Mouse (Mus musculus): ENCODE measurements around the gene Ppp1r14c.

GRCm38 (mm10) chr10:3414813-3415212 lies 49.0 kb downstream of the Ppp1r14c start:
- TF ChIP-seq CTCF (IDR thresholded peaks at IDR 0.05; ENCODE audit: low read depth, low read length) (no peak), POLR2A (IDR thresholded peaks at IDR 0.05; ENCODE audit: extremely low read depth, insufficient read depth, low read length) (no peak)

Data from liver, adult 2 months (tissue).